Mouse (Mus musculus) G1E (cell line): ENCODE data around the gene U90926. TPM values are rescaled to one million over a fixed set of nuclear protein-coding genes. Genes with fewer than 3 reads are reported as not detected.
"Not testable (repeated sequence)": the region's sequence is repeated elsewhere in the genome, so short reads cannot be mapped to it uniquely, and the experiment has no call there.

ENCODE experiments used
- ATAC-seq: 2 replicates; pipeline ENCODE4 v1.8.0; 2016; ENCODE audit warnings: mild to moderate bottlenecking; ENCODE audit not compliant: insufficient number of reproducible peaks, poor library complexity, low FRiP score, severe bottlenecking; ENCODE audit errors: extremely low read depth
- DNase-seq: peaks from one replicate; pipeline ENCODE4 v3.0.0; 2012; ENCODE audit warnings: low spot score
- H3K27me3 ChIP-seq: 2 replicates; pipeline ENCODE4 v1.6.1; 2012; ENCODE audit warnings: mild to moderate bottlenecking, low read length, inconsistent platforms; ENCODE audit not compliant: insufficient read depth
- H3K36me3 ChIP-seq: replicated peaks from 2 replicates; pipeline ENCODE3; 2012; ENCODE audit warnings: mild to moderate bottlenecking, inconsistent platforms
- H3K4me1 ChIP-seq: 2 replicates; pipeline ENCODE4 v1.6.1; 2012; ENCODE audit warnings: low read depth, low read length, inconsistent platforms, mixed read lengths; ENCODE audit not compliant: insufficient read depth
- H3K4me3 ChIP-seq: 2 replicates; pipeline ENCODE4 v1.5.1; 2012; ENCODE audit warnings: low read depth, mild to moderate bottlenecking, inconsistent platforms, low read length, moderate library complexity, mixed read lengths
- H3K9me3 ChIP-seq: replicated peaks from 2 replicates; pipeline ENCODE4 v1.6.1; 2012; ENCODE audit warnings: inconsistent platforms
- CTCF ChIP-seq: IDR thresholded peaks from 2 replicates; pipeline ENCODE4 v1.5.1; 2012; ENCODE audit warnings: low read depth, low read length, inconsistent platforms, mixed read lengths
- GATA1 ChIP-seq: IDR thresholded peaks from 2 replicates; pipeline ENCODE4 v1.6.1; 2012; ENCODE audit warnings: borderline replicate concordance, low read length, inconsistent platforms, mixed read lengths
- GATA2 ChIP-seq: IDR thresholded peaks from 2 replicates; pipeline ENCODE4 v1.6.1; 2012; ENCODE audit warnings: low read depth, low read length, inconsistent platforms, borderline replicate concordance
- POLR2AphosphoS5 ChIP-seq: IDR thresholded peaks from 2 replicates; pipeline ENCODE4 v1.6.1; 2012; ENCODE audit warnings: low read depth, low read length, inconsistent platforms; ENCODE audit not compliant: insufficient replicate concordance
- TAL1 ChIP-seq: conservative IDR thresholded peaks from 2 replicates; pipeline ENCODE4 v1.6.1; 2012; ENCODE audit warnings: low read depth, low read length, inconsistent platforms, mixed read lengths
- polyA plus RNA-seq: library from polyadenylated mRNA; stranded (reverse); fragments of >175 nt; gene quantifications from 2 replicates; pipeline ENCODE4 v1.2.3, GENCODE M21; 2012
- total RNA-seq, 2 experiments: library from RNA; stranded (forward) in 1 of 2; stranded (reverse) in 1 of 2; fragments of 200-1000 nt in 1 of 2; fragments of >200 nt in 1 of 2; fragmentation: Nextera tagmentation in 1 of 2; gene quantifications; 2 replicates each; pipeline ENCODE4 v1.2.3; 2014 to 2017

Gene U90926
- total and polyA plus RNA-seq, 3 experiments, result not detected

GRCm38 (mm10) chr5:92205706-92206105 is 9.5 kb downstream of the U90926 start:
- Histone ChIP-seq H3K9me3 (no peaks in the 10 kb centered on the region), H3K4me3 (no peak overlapping the region; the same call in 1 of the 2 replicates), H3K4me1 (peaks cover 57% of the 10 kb centered on the region), H3K27me3 (0 out of 2 replicates have a peak, but pooled peaks cover 2% of the 10 kb centered on the region), H3K36me3 (peaks cover 32% of the 10 kb centered on the region)
- DNase-seq (no peak), ATAC-seq (no peak)
- TF ChIP-seq CTCF, result no peak
- TF ChIP-seq POLR2AphosphoS5, result no peak
- TF ChIP-seq TAL1, result no peak
- no peak for TF ChIP-seq GATA1
- no peak for TF ChIP-seq GATA2

GRCm38 (mm10) chr5:92205184-92205583 is 10.0 kb downstream of the U90926 start:
- no peak overlapping the region; the same call in 1 of the 2 replicates for H3K4me3 ChIP-seq
- peaks cover 56% of the 10 kb centered on the region for H3K4me1 ChIP-seq
- peak; percentile 55 for ATAC-seq
- H3K9me3 ChIP-seq, result no peaks in the 10 kb centered on the region
- peak; percentile 36 for DNase-seq
- peaks cover 37% of the 10 kb centered on the region for H3K36me3 ChIP-seq
- TF ChIP-seq CTCF, result no peak
- TF ChIP-seq TAL1, result peak; percentile 28
- no peaks in the 10 kb centered on the region for H3K27me3 ChIP-seq

GRCm38 (mm10) chr5:92204162-92205036 is 10.8 kb downstream of the U90926 start:
- no peak for DNase-seq
- ATAC-seq, result peak; percentile 52
- Histone ChIP-seq H3K27me3 (no peaks in the 10 kb centered on the region), H3K4me3 (no peak overlapping the region; the same call in 1 of the 2 replicates), H3K36me3 (peaks cover 45% of the 10 kb centered on the region), H3K9me3 (no peaks in the 10 kb centered on the region), H3K4me1 (peaks cover 48% of the 10 kb centered on the region)
- TF ChIP-seq GATA1, result no peak
- TF ChIP-seq GATA2, result no peak
- TF ChIP-seq CTCF, result no peak
- peak; percentile 82 for TF ChIP-seq TAL1
- TF ChIP-seq POLR2AphosphoS5, result no peak

- TF ChIP-seq GATA1, result no peak
- TF ChIP-seq GATA2, result no peak
- TF ChIP-seq POLR2AphosphoS5, result no peak
- TF ChIP-seq CTCF, result no peak
- no peak for TF ChIP-seq TAL1
- peaks cover 12% of the 10 kb centered on the region for H3K4me1 ChIP-seq
- H3K4me3 ChIP-seq, result no peak overlapping the region
- peaks cover 93% of the 10 kb centered on the region for H3K36me3 ChIP-seq
- no peaks in the 10 kb centered on the region for H3K9me3 ChIP-seq
- DNase-seq, result no peak
- no peaks in the 10 kb centered on the region for H3K27me3 ChIP-seq
- no peak for ATAC-seq
These were observed 16.9 kb downstream of the U90926 start for GRCm38 (mm10) chr5:92198266-92198665.

- no peak overlapping the region for H3K4me3 ChIP-seq
- no peak for DNase-seq
- H3K4me1 ChIP-seq, result peaks cover 10% of the 10 kb centered on the region; the same call in 1 of the 2 replicates
- peaks cover 95% of the 10 kb centered on the region for H3K36me3 ChIP-seq
- H3K9me3 ChIP-seq, result no peaks in the 10 kb centered on the region
- no peaks in the 10 kb centered on the region for H3K27me3 ChIP-seq
- no peak for TF ChIP-seq POLR2AphosphoS5
- no peak for TF ChIP-seq TAL1
- TF ChIP-seq CTCF, result no peak
- TF ChIP-seq GATA1, result no peak
- no peak for TF ChIP-seq GATA2
- ATAC-seq, result no peak
These were observed 18.1 kb downstream of the U90926 start for GRCm38 (mm10) chr5:92196895-92197811.

GRCm38 (mm10) chr5:92195716-92196115 is 19.5 kb downstream of the U90926 start:
- DNase-seq, H3K27me3 ChIP-seq, H3K4me1 ChIP-seq, H3K9me3 ChIP-seq, H3K4me3 ChIP-seq, ATAC-seq: not testable (repeated sequence)
- peaks cover 89% of the 10 kb centered on the region for H3K36me3 ChIP-seq
